Mouse (Mus musculus) kidney, postnatal 14 days (tissue): ENCODE data around the gene Gprc5b.

Source experiments
- DNase-seq: peaks from one replicate; pipeline ENCODE4 v3.0.0; 2022; ENCODE audit warnings: mixed read lengths

Gene Gprc5b

GRCm38 (mm10) chr7:118948677-118949282, 46.2 kb downstream of the Gprc5b start:
- no peak for DNase-seq

GRCm38 (mm10) chr7:118947241-118947640, 47.8 kb downstream of the Gprc5b start:
- no peak for DNase-seq

GRCm38 (mm10) chr7:118944884-118945283, 50.1 kb downstream of the Gprc5b start:
- DNase-seq, result no peak

GRCm38 (mm10) chr7:118943170-118943569, 51.8 kb downstream of the Gprc5b start:
- no peak for DNase-seq

- DNase-seq, result no peak
These were observed 52.7 kb downstream of the Gprc5b start for GRCm38 (mm10) chr7:118942297-118942696.

GRCm38 (mm10) chr7:118937469-118938387, 57.3 kb downstream of the Gprc5b start:
- DNase-seq, result no peak

GRCm38 (mm10) chr7:118936844-118937243, 58.2 kb downstream of the Gprc5b start:
- no peak for DNase-seq

GRCm38 (mm10) chr7:118935306-118935705, 59.7 kb downstream of the Gprc5b start:
- no peak for DNase-seq

GRCm38 (mm10) chr7:118931502-118932395, 63.3 kb downstream of the Gprc5b start:
- no peak for DNase-seq

GRCm38 (mm10) chr7:118929601-118930311, 65.3 kb downstream of the Gprc5b start:
- peak; percentile 28 for DNase-seq

- DNase-seq, result no peak
These were observed 66.1 kb downstream of the Gprc5b start for GRCm38 (mm10) chr7:118928916-118929315.

- DNase-seq, result no peak
These were observed 66.7 kb downstream of the Gprc5b start for GRCm38 (mm10) chr7:118928316-118928715.

GRCm38 (mm10) chr7:118927279-118927678, 67.7 kb downstream of the Gprc5b start:
- no peak for DNase-seq

- no peak for DNase-seq
These were observed 68.3 kb downstream of the Gprc5b start for GRCm38 (mm10) chr7:118926516-118927260.

- DNase-seq, result no peak
These were observed 69.5 kb downstream of the Gprc5b start for GRCm38 (mm10) chr7:118925547-118925946.

GRCm38 (mm10) chr7:118922441-118923202, 72.4 kb downstream of the Gprc5b start:
- DNase-seq, result peak; percentile 34
